Mouse (Mus musculus) lung, embryonic 16.5 days (tissue): ENCODE data around the gene Chchd3. TPM values are rescaled to one million over a fixed set of nuclear protein-coding genes. Genes with fewer than 3 reads are reported as not detected.
A peak's percentile ranks its signal among the peaks of the same experiment; 100 is the strongest.

Source experiments
- ATAC-seq: fragments of 200-750 bp; cut with Nextera tagmentation; 2 replicates; pipeline ENCODE4 v1.8.0; 2017; ENCODE audit warnings: low read depth, mild to moderate bottlenecking, moderate library complexity
- H3K27ac ChIP-seq: fragments of 300-500 bp; sonication (generic); 2 replicates; pipeline ENCODE4 v1.5.1; 2014; ENCODE audit warnings: mild to moderate bottlenecking, control low read depth, low read length
- H3K27me3 ChIP-seq: fragments of 300-500 bp; sonication (generic); 2 replicates; pipeline ENCODE4 v1.6.1; 2014; ENCODE audit warnings: low read depth, low read length, mixed read lengths; ENCODE audit not compliant: control insufficient read depth, insufficient read depth
- H3K36me3 ChIP-seq: fragments of 300-500 bp; sonication (generic); 2 replicates; pipeline ENCODE4 v1.6.1; 2014; ENCODE audit warnings: low read length; ENCODE audit not compliant: control insufficient read depth, insufficient read depth
- H3K4me1 ChIP-seq: fragments of 300-500 bp; sonication (generic); replicated peaks from 2 replicates; pipeline ENCODE4 v1.6.1; 2014; ENCODE audit warnings: low read length, mixed read lengths; ENCODE audit not compliant: control insufficient read depth, insufficient read depth
- H3K4me2 ChIP-seq: fragments of 300-500 bp; sonication (generic); 2 replicates; pipeline ENCODE4 v1.6.1; 2014; ENCODE audit warnings: low read depth, low read length, control low read depth
- H3K4me3 ChIP-seq: fragments of 300-500 bp; sonication (generic); 2 replicates; pipeline ENCODE4 v1.5.1; 2014; ENCODE audit warnings: mild to moderate bottlenecking, low read length, control low read depth
- H3K9ac ChIP-seq: fragments of 300-500 bp; sonication (generic); 2 replicates; pipeline ENCODE4 v1.6.1; 2014; ENCODE audit warnings: low read length, control low read depth
- H3K9me3 ChIP-seq: fragments of 300-500 bp; sonication (generic); 2 replicates; pipeline ENCODE4 v1.6.1; 2016; ENCODE audit warnings: low read length; ENCODE audit not compliant: control insufficient read depth
- WGBS: fragments of 180-500 bp; shearing (Covaris S2); extraction: QIAGEN DNeasy Blood & Tissue Kit; methylation state at CpG from one replicate; pipeline ENCODE4 v1.1.7; 2014; 5-methylcytosine and 5-hydroxymethylcytosine counted together
- polyA plus RNA-seq: library from polyadenylated mRNA; unstranded; fragments of >200 nt; fragmentation: Nextera tagmentation; extraction: Ambion mirVana; gene quantifications from 2 replicates; pipeline ENCODE4 v1.2.1, GENCODE M21; 2015

Gene Chchd3
- polyA plus RNA-seq, 1 experiment from 2014 or later = 95.9 TPM

DNA sequence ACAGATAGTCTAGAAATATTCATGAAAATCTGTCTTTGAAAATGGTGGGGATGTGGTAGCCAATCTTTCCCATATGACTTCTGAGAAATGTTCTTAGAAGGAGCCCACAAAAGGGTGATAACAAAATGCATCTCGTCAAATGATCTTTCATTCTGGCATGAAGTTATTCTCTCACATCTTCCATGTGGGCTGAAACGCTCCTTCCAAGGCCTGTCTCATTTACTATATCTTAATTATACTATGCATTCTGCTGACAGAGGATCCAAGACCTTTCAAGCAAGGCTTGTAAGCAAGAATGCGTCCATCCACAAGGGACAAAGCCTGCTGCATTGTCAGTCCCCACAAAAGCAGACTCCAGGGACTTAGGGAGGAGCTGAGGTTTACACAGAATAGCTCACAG lies 185.9 kb downstream of the Chchd3 start:
- Histone ChIP-seq H3K9me3 (no peaks in the 10 kb centered on the region), H3K27me3 (no peaks in the 10 kb centered on the region)
- 66% methylated on average over 3 of the region's 3 CpGs for WGBS

DNA sequence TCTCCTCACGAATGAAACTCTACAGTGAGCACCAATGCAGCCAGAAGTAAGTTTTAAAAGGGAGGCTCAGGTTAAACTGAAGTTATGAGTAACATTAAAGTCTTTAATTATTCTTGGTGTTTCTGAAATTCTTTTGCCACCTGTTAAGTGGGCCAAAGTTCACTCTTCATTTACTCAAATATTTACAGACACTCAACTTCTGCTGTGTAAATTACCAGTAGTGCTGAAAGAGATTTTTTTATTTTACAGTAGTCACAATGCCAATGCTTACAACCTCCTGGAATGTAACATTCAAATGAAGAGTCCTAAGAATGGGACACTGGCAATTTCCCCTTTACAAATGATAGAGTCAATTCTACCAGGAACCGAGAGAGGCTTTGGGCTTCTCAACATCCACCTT lies 187.3 kb downstream of the Chchd3 start:
- no peaks in the 10 kb centered on the region for H3K27me3 ChIP-seq
- ATAC-seq = peak; percentile 80
- 0 out of 2 replicates have a peak, but pooled peaks cover 6% of the 10 kb centered on the region for H3K4me1 ChIP-seq
- H3K9me3 ChIP-seq = no peaks in the 10 kb centered on the region
- H3K4me3 ChIP-seq = no peak overlapping the region
- peak overlapping the region; percentile 59 for H3K27ac ChIP-seq
- H3K4me2 ChIP-seq = no peak overlapping the region
- no peak overlapping the region for H3K9ac ChIP-seq
- WGBS = 56% methylated on average over 2 of the region's 2 CpGs
- no peaks in the 10 kb centered on the region for H3K36me3 ChIP-seq

More for the DNA sequence above, 185.9 kb downstream of the Chchd3 start:
- no peak overlapping the region for H3K4me2 ChIP-seq
- H3K4me1 ChIP-seq = 0 out of 2 replicates have a peak, but pooled peaks cover 6% of the 10 kb centered on the region
- ATAC-seq = no peak
- H3K27ac ChIP-seq = no peak overlapping the region
- no peak overlapping the region for H3K4me3 ChIP-seq
- no peaks in the 10 kb centered on the region for H3K36me3 ChIP-seq
- no peak overlapping the region for H3K9ac ChIP-seq

DNA sequence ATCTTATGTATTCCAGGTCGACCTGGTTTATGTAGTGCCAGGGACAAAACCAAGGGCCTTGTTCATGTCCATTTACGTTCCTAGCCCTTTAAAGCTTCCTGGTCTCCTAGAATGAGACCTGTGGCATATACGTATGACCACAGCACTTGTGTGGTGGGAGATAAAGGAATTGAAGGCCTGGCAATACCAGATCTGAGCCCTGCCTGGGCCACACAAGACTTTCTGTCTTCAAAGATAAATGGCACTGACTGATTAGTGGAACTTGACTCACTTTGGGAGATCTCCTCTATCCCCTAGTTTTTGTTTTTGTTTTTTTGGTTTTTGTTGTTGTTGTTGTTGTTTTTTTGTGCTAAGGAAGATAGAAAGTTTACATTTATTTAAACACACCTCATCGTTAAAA lies 209.1 kb downstream of the Chchd3 start:
- Histone ChIP-seq H3K27me3 (no peaks in the 10 kb centered on the region), H3K9ac (no peak overlapping the region), H3K4me1 (no peaks in the 10 kb centered on the region), H3K4me3 (no peak overlapping the region), H3K9me3 (no peaks in the 10 kb centered on the region), H3K27ac (no peak overlapping the region), H3K4me2 (no peak overlapping the region), H3K36me3 (no peaks in the 10 kb centered on the region)
- no peak for ATAC-seq
- 86% methylated on average over 4 of the region's 4 CpGs for WGBS

DNA sequence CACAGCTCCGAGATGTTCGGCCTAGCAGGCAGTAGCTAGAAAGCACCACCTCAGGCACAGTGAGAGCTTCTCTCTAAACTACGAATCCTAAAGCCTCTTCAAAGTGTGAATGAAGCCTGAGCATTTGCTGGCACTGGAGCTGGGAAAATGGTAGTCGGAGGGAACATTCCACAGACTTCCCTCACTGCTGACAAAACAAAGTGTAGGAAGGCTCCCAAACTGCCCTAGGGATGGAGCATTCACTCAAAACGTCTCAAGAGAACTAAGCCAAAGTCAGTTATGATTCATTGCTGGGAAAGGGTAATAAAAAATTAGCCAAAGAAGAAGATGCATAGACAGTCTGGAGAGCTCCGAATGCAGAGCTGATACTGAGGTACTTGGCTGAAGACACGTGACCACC lies 211.1 kb downstream of the Chchd3 start:
- Histone ChIP-seq H3K9ac (no peak overlapping the region), H3K4me1 (peaks cover 7% of the 10 kb centered on the region; the same call in 1 of the 2 replicates), H3K9me3 (no peaks in the 10 kb centered on the region), H3K36me3 (no peaks in the 10 kb centered on the region), H3K4me2 (no peak overlapping the region), H3K27me3 (no peaks in the 10 kb centered on the region), H3K27ac (no peak overlapping the region), H3K4me3 (no peak overlapping the region)
- 74% methylated on average over 7 of the region's 7 CpGs for WGBS
- ATAC-seq = no peak

DNA sequence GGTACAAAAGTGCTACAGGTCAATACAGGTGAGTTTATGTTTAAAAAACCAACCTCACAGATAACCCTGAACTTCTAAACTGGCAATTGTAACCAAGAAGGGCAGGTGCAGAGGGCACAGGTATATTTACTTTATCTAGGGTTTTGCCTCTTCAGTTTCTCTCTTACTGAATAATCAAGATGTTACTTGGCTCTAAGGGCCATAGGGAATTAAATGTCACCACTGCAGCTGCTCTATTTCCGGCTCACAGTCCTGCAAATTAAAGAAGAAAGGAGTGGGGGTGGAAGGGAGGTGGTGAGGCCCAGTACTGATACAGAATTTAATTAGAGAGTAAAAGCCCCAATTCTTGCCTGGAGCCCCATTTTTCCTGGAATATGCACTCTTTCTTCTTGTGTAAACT lies 214.6 kb downstream of the Chchd3 start:
- H3K27ac ChIP-seq = 0 out of 2 replicates have a peak overlapping the region, but pooled peaks have one; percentile 42
- no peak overlapping the region for H3K9ac ChIP-seq
- no peaks in the 10 kb centered on the region for H3K9me3 ChIP-seq
- H3K4me1 ChIP-seq = peaks cover 7% of the 10 kb centered on the region; the same call in 1 of the 2 replicates
- 27% methylated on average over 1 of the region's 1 CpGs for WGBS
- peak; percentile 49; the same call in 1 of the 2 replicates for ATAC-seq
- H3K4me3 ChIP-seq = no peak overlapping the region
- H3K4me2 ChIP-seq = no peak overlapping the region
- no peaks in the 10 kb centered on the region for H3K27me3 ChIP-seq
- H3K36me3 ChIP-seq = no peaks in the 10 kb centered on the region

DNA sequence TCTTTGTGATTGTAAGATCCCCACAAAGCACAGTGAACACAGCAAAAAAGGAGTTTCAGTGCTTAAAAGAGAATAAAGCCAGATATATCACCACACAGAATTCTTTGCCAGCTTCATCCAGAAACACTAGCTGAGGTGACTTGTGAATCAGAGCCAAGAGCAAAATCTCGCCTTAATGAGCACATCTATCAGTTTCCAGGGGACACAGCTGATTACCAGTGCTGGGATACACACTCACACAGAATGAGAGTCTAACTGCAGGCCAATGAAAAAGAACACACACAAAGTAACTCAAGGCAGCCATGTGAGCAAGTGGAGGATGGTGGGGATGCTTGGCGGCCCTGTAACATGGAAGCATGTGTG lies 222.1 kb downstream of the Chchd3 start:
- no peaks in the 10 kb centered on the region; the same call in 1 of the 2 replicates for H3K4me1 ChIP-seq
- ATAC-seq = no peak
- no peaks in the 10 kb centered on the region for H3K9me3 ChIP-seq
- no peak overlapping the region for H3K4me2 ChIP-seq
- no peak overlapping the region for H3K27ac ChIP-seq
- 69% methylated on average over 2 of the region's 2 CpGs for WGBS
- no peaks in the 10 kb centered on the region for H3K27me3 ChIP-seq
- no peak overlapping the region for H3K4me3 ChIP-seq
- H3K36me3 ChIP-seq = no peaks in the 10 kb centered on the region
- no peak overlapping the region for H3K9ac ChIP-seq

DNA sequence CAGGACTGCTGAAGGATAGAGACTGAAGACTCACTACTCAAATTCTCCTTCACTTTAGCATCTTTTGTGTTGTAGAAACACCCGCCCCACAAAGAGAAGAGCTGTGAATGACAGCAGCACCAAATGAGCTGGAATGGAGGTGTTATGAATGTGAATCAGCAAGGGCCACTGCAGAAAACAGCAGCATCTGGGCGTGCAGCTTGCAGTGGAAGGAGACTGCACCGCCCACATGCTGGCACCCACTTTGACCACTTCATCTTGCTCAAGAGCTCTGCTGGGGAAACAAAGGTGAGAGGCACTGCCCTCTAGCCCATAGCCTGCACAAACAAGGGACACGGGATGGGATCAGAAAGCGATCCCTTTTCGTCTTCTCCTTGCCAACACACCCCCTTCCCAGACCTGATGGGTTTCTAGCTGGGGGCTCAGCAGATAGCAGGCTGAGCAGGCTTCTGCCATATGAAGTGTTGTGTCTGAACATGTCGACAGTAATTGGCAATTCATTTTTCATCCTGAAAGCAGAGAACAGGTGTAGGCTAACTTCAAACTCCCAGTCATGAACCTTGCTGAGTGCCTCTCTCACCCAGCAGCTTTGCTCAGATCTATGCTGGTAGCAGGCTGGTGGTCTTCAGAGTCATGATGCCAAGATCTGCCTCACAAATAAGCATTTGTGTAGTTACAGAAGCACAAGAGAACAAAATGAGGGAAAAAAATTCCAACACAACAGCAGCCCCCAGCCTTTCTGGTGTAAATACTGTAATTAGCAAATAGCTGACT lies 222.7 kb downstream of the Chchd3 start:
- no peak overlapping the region for H3K4me3 ChIP-seq
- 58% methylated on average over 7 of the region's 7 CpGs for WGBS
- H3K27ac ChIP-seq = no peak overlapping the region
- H3K36me3 ChIP-seq = no peaks in the 10 kb centered on the region
- no peaks in the 10 kb centered on the region; the same call in 1 of the 2 replicates for H3K4me1 ChIP-seq
- no peaks in the 10 kb centered on the region for H3K27me3 ChIP-seq
- no peak overlapping the region for H3K9ac ChIP-seq
- peak; percentile 61 for ATAC-seq
- no peak overlapping the region for H3K4me2 ChIP-seq
- no peaks in the 10 kb centered on the region for H3K9me3 ChIP-seq

DNA sequence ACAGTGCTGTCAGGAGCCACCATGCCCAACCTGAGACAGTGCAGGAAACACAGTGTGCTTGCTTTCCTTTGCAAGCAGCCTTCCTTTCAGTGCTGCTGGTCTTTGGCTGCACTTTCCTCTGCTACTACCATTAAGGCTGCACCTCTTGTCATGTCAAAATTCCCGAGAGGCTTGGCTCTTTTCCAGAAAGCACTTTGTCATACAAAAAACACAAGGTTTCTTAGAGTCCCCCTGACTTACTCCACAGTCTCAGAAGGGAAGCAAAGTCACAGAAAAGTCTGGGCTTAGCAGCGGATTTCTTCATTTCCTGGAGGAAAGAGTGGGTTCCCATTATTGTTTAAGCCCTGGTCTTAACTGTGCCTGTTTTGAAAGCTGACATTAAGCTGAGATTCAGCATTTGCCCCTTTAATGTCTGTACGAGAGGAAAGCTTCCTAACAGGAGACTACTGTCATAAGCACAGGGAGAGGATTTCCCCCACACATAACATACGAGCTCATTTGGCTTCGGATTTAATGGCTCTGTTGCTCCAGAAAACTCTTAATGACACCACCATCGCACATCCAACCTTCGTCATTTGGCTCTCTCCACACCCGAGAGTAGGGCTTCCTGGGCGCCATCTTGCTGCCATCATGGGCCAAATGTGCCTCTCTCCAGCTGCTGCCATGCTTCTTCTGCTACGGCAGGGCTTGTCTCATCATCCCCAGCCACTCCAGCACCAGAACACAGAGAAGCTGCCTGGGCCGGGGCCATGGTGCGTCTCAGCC lies 236.0 kb downstream of the Chchd3 start:
- no peaks in the 10 kb centered on the region for H3K27me3 ChIP-seq
- no peaks in the 10 kb centered on the region for H3K9me3 ChIP-seq
- H3K4me1 ChIP-seq = peaks cover 5% of the 10 kb centered on the region
- 60% methylated on average over 12 of the region's 12 CpGs for WGBS
- no peaks in the 10 kb centered on the region for H3K36me3 ChIP-seq
- H3K9ac ChIP-seq = no peak overlapping the region
- no peak overlapping the region for H3K27ac ChIP-seq
- H3K4me2 ChIP-seq = no peak overlapping the region
- ATAC-seq = peak; percentile 31; the same call in 1 of the 2 replicates
- no peak overlapping the region for H3K4me3 ChIP-seq

DNA sequence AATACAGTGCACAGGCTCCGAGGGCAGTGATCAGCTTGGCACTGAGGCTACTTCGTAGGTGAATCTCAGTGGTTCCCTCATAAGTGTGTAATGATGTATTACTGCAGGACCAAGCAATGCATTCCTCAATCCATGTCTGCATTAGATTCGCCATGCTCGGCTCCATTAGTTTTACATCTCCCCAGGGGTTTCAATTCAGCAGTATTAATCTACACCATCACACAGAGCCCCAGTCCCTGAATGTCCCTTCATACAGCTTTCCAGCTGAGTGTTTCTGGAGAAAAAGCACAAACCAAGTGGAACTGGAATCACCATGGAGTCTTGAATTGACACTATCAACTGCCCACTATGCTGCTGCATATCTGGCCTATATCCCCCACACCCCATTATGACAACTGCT lies 241.1 kb downstream of the Chchd3 start:
- Histone ChIP-seq H3K27ac (no peak overlapping the region), H3K36me3 (no peaks in the 10 kb centered on the region), H3K9ac (no peak overlapping the region), H3K4me1 (no peaks in the 10 kb centered on the region; the same call in 1 of the 2 replicates), H3K9me3 (no peaks in the 10 kb centered on the region), H3K4me3 (no peak overlapping the region), H3K4me2 (no peak overlapping the region), H3K27me3 (no peaks in the 10 kb centered on the region)
- WGBS = 90% methylated on average over 4 of the region's 4 CpGs
- ATAC-seq = no peak
